In the genomic region with DNA sequence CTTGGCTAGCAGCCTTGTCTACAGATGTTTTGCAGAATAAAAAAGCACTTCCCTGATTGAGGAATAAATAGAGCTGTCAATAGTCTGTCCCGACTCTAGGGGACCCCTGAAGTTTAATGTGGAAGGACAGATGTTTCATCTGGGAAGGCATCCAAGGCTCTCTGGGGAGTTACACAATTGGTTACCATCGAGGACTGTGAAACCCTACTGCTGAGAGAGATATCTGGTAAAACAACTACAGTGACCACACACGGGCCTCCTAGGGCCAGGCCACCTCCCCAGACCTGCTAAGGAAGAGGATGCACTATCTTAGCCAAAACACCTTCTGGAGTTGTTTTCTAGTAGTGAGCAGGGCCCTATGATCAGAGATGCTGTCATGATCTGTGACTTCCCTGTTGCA, we compare ENCODE assay signal across 27 mouse cellular contexts.
DNase-seq lines count a peak whose midpoint lies in the region; ATAC-seq and TF ChIP-seq lines count a peak whose summit lies in the region.
"Had no signal": no experiment of that assay in that cellular context is flagged by ENCODE, and none has a peak within 500 bp of the region (broad histone marks: within the 10 kb centered on the region; RNA-seq: fewer than 3 reads in every experiment).

No protein-coding gene starts in this region.

- H3K4me1 ChIP-seq in lung, embryonic 14.5 days (ENCODE audit: insufficient read depth) = no peaks in the 10 kb centered on the region
- peaks cover 23% of the 10 kb centered on the region for H3K4me1 ChIP-seq in limb, embryonic 10.5 days

- peak; percentile 71 for DNase-seq in adrenal gland, adult 2 months
- DNase-seq in adrenal gland, postnatal 4 days (ENCODE audit: low spot score in 2 of 2) = no peak
- DNase-seq in lung, embryonic 14.5 days = peak; percentile 59
- no peak for DNase-seq in lung, postnatal 36 days
- peak; percentile 35 for DNase-seq in adrenal gland, adult 8-10 months
- no peak for DNase-seq in limb, embryonic 10.5 days (ENCODE audit: low spot score)
- DNase-seq in embryo, embryonic 10 days (ENCODE audit: low spot score) = no peak
- DNase-seq: cerebellum, adult 11-12 months; cerebellum, adult 9-11 months; gastrocnemius, postnatal 36 days; heart, adult 18-20 months; kidney, adult 9 months; kidney, postnatal 10 days; liver, postnatal 0 days; thymus, adult 2 months; thymus, postnatal 36 days had no signal

- H3K27ac ChIP-seq in lung, embryonic 14.5 days (ENCODE audit: low read depth) = no peak overlapping the region
- H3K27ac ChIP-seq in limb, embryonic 10.5 days = 0 out of 2 replicates have a peak overlapping the region, but pooled peaks have one; percentile 38
- H3K27ac ChIP-seq: embryonic facial prominence, embryonic 15.5 days; forebrain, embryonic 13.5 days; hindbrain, embryonic 14.5 days; left cerebral cortex, adult 2 months; limb, embryonic 13.5 days; liver, embryonic 12.5 days; midbrain, embryonic 10.5 days had no signal

- WGBS in lung, embryonic 14.5 days = 32% methylated on average over 3 of the region's 3 CpGs
- 85% methylated on average over 3 of the region's 3 CpGs for WGBS in limb, embryonic 10.5 days

- H3K4me2 ChIP-seq in lung, embryonic 14.5 days = no peak overlapping the region
- H3K4me2 ChIP-seq: embryonic facial prominence, embryonic 15.5 days; forebrain, embryonic 13.5 days; heart, embryonic 11.5 days; hindbrain, embryonic 14.5 days; limb, embryonic 13.5 days; liver, embryonic 12.5 days had no signal

- H3K27me3 ChIP-seq in lung, embryonic 14.5 days (ENCODE audit: insufficient read depth, low read length) = no peaks in the 10 kb centered on the region
- no peaks in the 10 kb centered on the region for H3K27me3 ChIP-seq in limb, embryonic 10.5 days (ENCODE audit: low read depth, poor library complexity, severe bottlenecking)
- H3K27me3 ChIP-seq: embryonic facial prominence, embryonic 15.5 days; forebrain, embryonic 13.5 days; limb, embryonic 13.5 days; liver, embryonic 12.5 days had no signal

- TF ChIP-seq CTCF in lung, embryonic 14.5 days (IDR thresholded peaks at IDR 0.05; ENCODE audit: low read depth) = no peak

- ATAC-seq in lung, embryonic 14.5 days (ENCODE audit: insufficient read depth) = no peak
- ATAC-seq: forebrain, embryonic 13.5 days; intestine, postnatal 0 days; liver, embryonic 12.5 days; liver, postnatal 0 days; midbrain, embryonic 16.5 days had no signal

- no peaks in the 10 kb centered on the region for H3K9me3 ChIP-seq in lung, embryonic 14.5 days (ENCODE audit: low read depth, low read length)
- no peaks in the 10 kb centered on the region for H3K9me3 ChIP-seq in limb, embryonic 10.5 days (replicated peaks)
- H3K9me3 ChIP-seq: embryonic facial prominence, embryonic 15.5 days; forebrain, embryonic 13.5 days; limb, embryonic 13.5 days; liver, embryonic 12.5 days; midbrain, embryonic 10.5 days had no signal

- H3K9ac ChIP-seq in lung, embryonic 14.5 days = no peak overlapping the region
- H3K9ac ChIP-seq: embryonic facial prominence, embryonic 15.5 days; forebrain, embryonic 13.5 days; hindbrain, embryonic 14.5 days; limb, embryonic 13.5 days; liver, embryonic 12.5 days; liver, postnatal 0 days had no signal

- no peak overlapping the region for H3K4me3 ChIP-seq in lung, embryonic 14.5 days (ENCODE audit: low read depth, low read length)
- no peak overlapping the region for H3K4me3 ChIP-seq in limb, embryonic 10.5 days
- H3K4me3 ChIP-seq: embryonic facial prominence, embryonic 15.5 days; forebrain, embryonic 13.5 days; left cerebral cortex, adult 2 months; limb, embryonic 13.5 days; liver, embryonic 12.5 days; midbrain, embryonic 10.5 days had no signal

- no peaks in the 10 kb centered on the region for H3K36me3 ChIP-seq in lung, embryonic 14.5 days (ENCODE audit: insufficient read depth)
- H3K36me3 ChIP-seq in limb, embryonic 10.5 days = no peaks in the 10 kb centered on the region
- H3K36me3 ChIP-seq: embryonic facial prominence, embryonic 15.5 days; G1E; limb, embryonic 13.5 days; liver, embryonic 12.5 days; midbrain, embryonic 10.5 days had no signal

Comparison
In these comparisons a context has a peak if more than half of its experiments do, and no peak if none do; other contexts are left out.
1. DNase-seq: peak in adrenal gland, adult 2 months (single experiment), lung, embryonic 14.5 days (single experiment) and adrenal gland, adult 8-10 months (single experiment); none in adrenal gland, postnatal 4 days (0 of 2), lung, postnatal 36 days (single experiment), limb, embryonic 10.5 days (single experiment) and embryo, embryonic 10 days (single experiment).